Mouse (Mus musculus) kidney, embryonic 14.5 days (tissue): Measurements from ENCODE around the gene Rnpc3. TPM values are rescaled to one million over a fixed set of nuclear protein-coding genes. Genes with fewer than 3 reads are reported as not detected.

Source experiments
- ATAC-seq: fragments of 200-750 bp; cut with Nextera tagmentation; 2 replicates; pipeline ENCODE4 v1.8.0; 2017; ENCODE audit warnings: moderate number of reproducible peaks, mild to moderate bottlenecking, moderate TSS enrichment, moderate library complexity; ENCODE audit not compliant: low FRiP score, low TSS enrichment
- H3K27ac ChIP-seq: fragments of 300-500 bp; sonication (generic); 2 replicates; pipeline ENCODE4 v1.5.1; 2014; ENCODE audit warnings: low read depth, mild to moderate bottlenecking, low read length, moderate library complexity, mixed read lengths
- H3K27me3 ChIP-seq: fragments of 300-500 bp; sonication (generic); 2 replicates; pipeline ENCODE4 v1.6.1; 2014; ENCODE audit warnings: mild to moderate bottlenecking, low read length; ENCODE audit not compliant: control insufficient read depth, insufficient read depth
- H3K36me3 ChIP-seq: fragments of 300-500 bp; sonication (generic); 2 replicates; pipeline ENCODE4 v1.6.1; 2014; ENCODE audit warnings: low read length, mixed read lengths; ENCODE audit not compliant: control insufficient read depth, insufficient read depth
- H3K4me1 ChIP-seq: fragments of 300-500 bp; sonication (generic); 2 replicates; pipeline ENCODE4 v1.6.1; 2014; ENCODE audit warnings: low read length, mixed read lengths; ENCODE audit not compliant: control insufficient read depth, insufficient read depth
- H3K4me2 ChIP-seq: fragments of 300-500 bp; sonication (generic); replicated peaks from 2 replicates; pipeline ENCODE4 v1.6.1; 2014; ENCODE audit warnings: low read depth, mild to moderate bottlenecking, low read length
- H3K4me3 ChIP-seq: fragments of 300-500 bp; sonication (generic); 2 replicates; pipeline ENCODE4 v1.5.1; 2014; ENCODE audit warnings: mild to moderate bottlenecking, low read length
- H3K9ac ChIP-seq: fragments of 300-500 bp; sonication (generic); 2 replicates; pipeline ENCODE4 v1.6.1; 2014; ENCODE audit warnings: low read depth, mild to moderate bottlenecking, low read length, moderate library complexity
- H3K9me3 ChIP-seq: fragments of 300-500 bp; sonication (generic); 2 replicates; pipeline ENCODE4 v1.6.1; 2016; ENCODE audit warnings: low read length; ENCODE audit not compliant: control insufficient read depth
- WGBS: fragments of 180-500 bp; shearing (Covaris S2); extraction: QIAGEN DNeasy Blood & Tissue Kit; methylation state at CpG from one replicate; pipeline ENCODE4 v1.1.7; 2014; 5-methylcytosine and 5-hydroxymethylcytosine counted together
- polyA plus RNA-seq: library from polyadenylated mRNA; unstranded; fragments of >200 nt; fragmentation: Nextera tagmentation; extraction: Ambion mirVana; gene quantifications from 2 replicates; pipeline ENCODE4 v1.2.1, GENCODE M21; 2014

Gene Rnpc3
- polyA plus RNA-seq, 1 experiment from 2014 or later, result 39.9 TPM

GRCm38 (mm10) chr3:113590844-113591243, 39.1 kb downstream of the Rnpc3 start:
- Histone ChIP-seq H3K36me3 (no peaks in the 10 kb centered on the region), H3K4me2 (no peak overlapping the region), H3K27ac (no peak overlapping the region), H3K27me3 (no peaks in the 10 kb centered on the region), H3K9me3 (no peaks in the 10 kb centered on the region), H3K4me1 (no peaks in the 10 kb centered on the region), H3K9ac (no peak overlapping the region), H3K4me3 (no peak overlapping the region)
- ATAC-seq, result no peak
- 87% methylated on average over 1 of the region's 1 CpGs for WGBS

DNA sequence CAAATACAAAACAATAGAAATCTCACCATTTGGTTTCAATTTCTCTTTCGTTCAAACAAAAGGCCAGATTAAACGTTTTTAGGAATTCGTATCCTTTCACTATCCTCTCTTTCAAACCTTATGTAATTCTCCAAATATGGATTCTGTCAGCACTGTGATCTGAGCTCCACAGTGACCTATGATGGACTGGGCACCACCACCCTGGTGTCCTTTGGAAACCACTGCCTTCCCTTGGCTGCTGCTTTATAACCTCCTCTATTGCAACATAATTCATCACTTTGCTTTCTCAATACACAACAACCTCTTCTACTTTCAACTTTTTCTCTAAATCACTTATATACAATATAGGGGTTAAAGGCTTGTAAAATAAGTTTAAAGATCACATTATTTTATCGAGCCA, 55.4 kb downstream of the Rnpc3 start:
- H3K36me3 ChIP-seq, result no peaks in the 10 kb centered on the region
- WGBS, result 65% methylated on average over 4 of the region's 4 CpGs

GRCm38 (mm10) chr3:113574138-113574537, 55.8 kb downstream of the Rnpc3 start:
- no peak for ATAC-seq

More for the DNA sequence above, 55.4 kb downstream of the Rnpc3 start:
- H3K9ac ChIP-seq, result no peak overlapping the region
- no peaks in the 10 kb centered on the region for H3K9me3 ChIP-seq
- no peak overlapping the region for H3K4me3 ChIP-seq
- no peaks in the 10 kb centered on the region for H3K4me1 ChIP-seq
- H3K27me3 ChIP-seq, result no peaks in the 10 kb centered on the region
- H3K27ac ChIP-seq, result no peak overlapping the region
- ATAC-seq, result no peak
- no peak overlapping the region for H3K4me2 ChIP-seq

DNA sequence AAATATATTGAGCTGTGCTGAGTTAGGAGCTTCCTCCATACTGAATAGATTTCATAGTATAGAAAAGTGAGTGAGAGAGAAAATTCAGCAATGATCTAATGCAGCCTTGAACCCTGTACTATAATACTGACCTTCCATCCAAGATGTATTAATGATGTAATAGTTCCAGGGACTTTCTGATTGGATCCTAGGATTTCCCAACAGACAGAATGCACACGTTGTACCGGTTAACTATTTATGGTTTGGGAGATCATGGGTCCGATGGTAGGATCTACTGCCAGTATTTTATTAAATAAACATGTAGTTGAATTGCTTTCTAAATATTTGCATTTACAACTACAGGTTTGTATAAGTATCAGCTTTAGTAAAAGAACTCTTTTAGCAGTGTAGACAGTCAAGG, 57.8 kb downstream of the Rnpc3 start:
- Histone ChIP-seq H3K9ac (no peak overlapping the region), H3K36me3 (no peaks in the 10 kb centered on the region), H3K27ac (no peak overlapping the region), H3K9me3 (peaks cover 3% of the 10 kb centered on the region; the same call in 1 of the 2 replicates), H3K4me3 (no peak overlapping the region), H3K4me2 (no peak overlapping the region), H3K27me3 (no peaks in the 10 kb centered on the region), H3K4me1 (no peaks in the 10 kb centered on the region)
- no peak for ATAC-seq
- WGBS, result 80% methylated on average over 3 of the region's 3 CpGs

More at GRCm38 (mm10) chr3:113574138-113574537, 55.8 kb downstream of the Rnpc3 start:
- Histone ChIP-seq H3K27me3 (no peaks in the 10 kb centered on the region), H3K9me3 (no peaks in the 10 kb centered on the region), H3K4me1 (no peaks in the 10 kb centered on the region), H3K27ac (no peak overlapping the region), H3K4me3 (no peak overlapping the region), H3K4me2 (no peak overlapping the region), H3K36me3 (no peaks in the 10 kb centered on the region), H3K9ac (no peak overlapping the region)
- WGBS, result 40% methylated on average over 2 of the region's 2 CpGs

Other genes starting within 250 kb of the Rnpc3 start
- not detected in 2 replicates for gene Amy2a1, start 97.7 kb downstream of the Rnpc3 start, polyA plus RNA-seq
- 0.39 and 0.96 TPM in 2 replicates for gene Amy1, start 23.4 kb downstream of the Rnpc3 start, polyA plus RNA-seq